Mouse (Mus musculus): ENCODE results near the gene 2410131K14Rik. TPM values are rescaled to one million over a fixed set of nuclear protein-coding genes. Genes with fewer than 3 reads are reported as not detected.
A peak's percentile ranks its signal among the peaks of the same experiment; 100 is the strongest.

Gene 2410131K14Rik
- 10 to 100 TPM; 13.7 to 14.0 TPM for total RNA-seq (2021)
- long read RNA-seq, experiment 1, full-length matches to known transcripts: 10 of 16 reads
- long read RNA-seq, experiment 1, partial matches to known transcripts: 0 of 16 reads
- long read RNA-seq, experiment 1, other reads (novel, unspliced or antisense): 6 of 16 reads
- long read RNA-seq, experiment 2, full-length matches to known transcripts: 13 of 17 reads
- long read RNA-seq, experiment 2, partial matches to known transcripts: 0 of 17 reads
- long read RNA-seq, experiment 2, other reads (novel, unspliced or antisense): 4 of 17 reads

GRCm38 (mm10) chr5:118244606-118245443, at the start of gene 2410131K14Rik, which contains the start of gene Rnft2:
Gene 2410131K14Rik (plus strand): TSS chr5:118245227.
Gene Rnft2 (minus strand): TSS chr5:118245116.
- DNase-seq (ENCODE audit: low spot score in 2 of 2): peak; percentile 100

- DNase-seq (ENCODE audit: low spot score in 2 of 2): no peak
Observed at GRCm38 (mm10) chr5:118197421-118197820, 47.6 kb upstream of the 2410131K14Rik start.

DNA sequence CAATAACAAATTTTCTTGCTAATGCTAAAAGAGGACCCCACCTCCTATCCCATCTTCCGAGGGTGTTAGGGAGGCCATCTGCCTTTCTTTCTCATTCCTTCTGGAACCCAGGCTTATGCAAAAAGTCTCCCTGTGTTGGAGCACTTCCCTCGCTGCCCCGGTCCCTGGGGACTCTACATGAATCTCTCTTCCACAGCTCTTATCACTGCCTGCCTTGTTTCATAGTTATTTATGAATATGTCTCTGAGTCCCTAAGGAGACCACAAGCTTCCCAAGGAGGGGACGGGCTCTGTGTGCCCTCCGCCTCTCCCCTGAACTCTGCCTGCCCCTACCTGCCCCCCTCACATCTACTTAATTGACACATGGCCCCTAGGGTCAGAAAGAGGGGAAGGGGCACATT, 45.4 kb upstream of the 2410131K14Rik start:
- no peak for DNase-seq (ENCODE audit: low spot score in 2 of 2)

DNA sequence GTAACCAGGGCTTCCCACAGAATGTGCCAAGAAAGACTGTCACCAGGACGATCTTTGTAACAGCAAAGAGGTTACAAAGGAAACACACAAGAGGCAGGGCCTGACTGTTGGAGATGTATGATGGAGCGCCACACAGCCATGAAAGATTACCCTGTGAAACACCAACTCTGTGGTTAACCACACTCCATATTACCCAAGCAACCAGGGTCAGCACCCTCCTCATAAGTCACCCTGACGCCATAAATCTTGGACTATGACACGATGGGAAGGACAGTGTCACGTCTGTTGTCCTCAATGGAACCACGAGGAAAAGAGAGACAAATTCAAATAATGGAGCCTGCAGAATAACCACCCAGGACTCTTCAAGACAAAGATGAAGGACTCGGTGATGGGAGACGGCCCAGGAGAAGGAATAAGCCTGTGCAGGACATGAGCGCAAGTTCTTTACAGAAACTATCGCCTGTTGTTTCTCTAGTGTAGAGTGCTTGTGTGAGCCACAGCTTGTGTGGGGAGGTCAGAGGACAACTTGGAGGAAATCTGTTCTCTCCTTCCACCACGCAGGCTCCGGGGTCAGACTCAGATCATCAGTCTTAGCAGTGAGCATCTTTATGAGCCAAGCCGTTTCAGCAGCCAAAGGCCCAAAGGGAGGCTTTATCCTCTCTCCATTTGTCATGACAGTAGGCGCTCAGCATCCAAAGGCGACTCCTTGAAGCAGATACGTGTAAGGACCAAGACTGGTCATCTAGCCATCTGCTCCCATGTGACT, 40.2 kb upstream of the 2410131K14Rik start:
- no peak for DNase-seq (ENCODE audit: low spot score in 2 of 2)

DNA sequence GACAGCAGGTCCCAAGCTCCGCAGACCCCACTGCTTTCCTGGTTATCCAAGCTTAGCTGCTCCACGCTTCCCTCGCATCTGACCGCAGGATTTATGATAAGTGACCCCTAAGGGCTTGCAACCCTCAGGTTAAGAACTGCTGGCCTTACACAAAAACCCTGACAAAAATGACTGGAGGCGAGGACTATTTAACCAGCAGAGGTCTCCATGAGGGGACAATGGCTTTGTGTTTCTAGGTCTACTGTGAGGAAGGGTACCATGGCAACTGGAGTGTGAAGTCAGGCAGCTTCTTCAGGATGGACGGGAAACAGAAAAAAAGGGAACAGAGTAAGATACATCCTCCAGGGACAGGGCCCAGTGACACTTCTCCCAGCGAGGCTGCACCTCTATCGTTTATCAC, 39.2 kb upstream of the 2410131K14Rik start:
- no peak for DNase-seq (ENCODE audit: low spot score in 2 of 2)

DNA sequence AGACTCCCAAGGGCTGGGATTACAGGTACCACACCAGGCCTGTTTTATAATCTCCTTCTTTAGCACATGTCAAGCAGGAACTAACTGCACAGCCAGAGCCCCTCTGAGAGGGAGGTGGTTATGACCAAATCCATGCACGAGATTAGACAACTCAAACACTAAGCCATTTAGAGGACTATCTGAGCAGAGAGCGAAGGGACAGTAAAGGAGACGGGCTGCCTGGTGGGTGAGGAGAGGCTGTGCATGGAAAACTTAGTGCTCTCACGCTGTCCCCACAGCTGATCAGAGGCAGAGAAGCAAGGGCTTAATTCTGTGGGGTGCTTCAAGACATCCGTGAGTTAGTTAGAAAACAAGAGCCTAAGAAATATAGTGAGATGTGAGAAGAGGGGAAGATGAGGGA, 31.0 kb upstream of the 2410131K14Rik start:
- DNase-seq (ENCODE audit: low spot score in 2 of 2): peak in 1 of 2 experiments; percentile 31

DNA sequence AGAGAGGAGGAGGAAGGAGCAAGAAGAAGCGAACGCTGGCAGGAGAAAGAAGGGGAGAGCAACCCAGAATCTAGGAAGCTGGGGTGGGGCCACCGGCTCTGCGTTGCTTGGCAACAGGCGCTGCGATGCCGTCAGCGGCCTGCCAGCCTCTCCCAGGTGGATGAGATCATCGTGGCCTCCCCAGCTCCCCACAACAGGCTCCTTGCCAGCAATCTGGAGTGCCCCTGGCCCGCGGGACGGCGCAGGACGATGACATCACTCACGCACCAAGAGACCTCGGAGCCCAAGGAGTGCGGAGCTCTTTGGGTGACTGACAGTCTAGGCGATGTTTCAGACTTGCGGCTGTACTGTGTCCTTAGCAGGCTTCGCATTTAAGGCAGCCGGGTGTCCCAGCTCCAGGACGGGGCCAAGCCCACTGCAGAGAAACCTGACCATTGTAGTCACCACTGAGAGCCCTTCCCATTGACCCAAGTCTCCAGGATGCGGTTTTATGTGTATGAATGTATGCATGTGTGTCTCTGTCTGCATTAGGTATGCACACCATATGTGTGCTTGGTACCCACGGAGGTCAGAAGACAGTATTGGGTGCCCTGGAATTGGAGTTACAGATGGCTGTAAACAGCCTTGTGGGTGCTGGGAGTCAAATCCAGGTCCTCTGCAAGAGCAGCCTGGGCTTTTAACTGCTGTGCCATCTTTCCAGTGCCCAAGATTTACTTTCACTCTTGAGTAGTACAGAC, 30.4 kb upstream of the 2410131K14Rik start:
- peak; percentile 90 to 92 for DNase-seq (ENCODE audit: low spot score in 2 of 2)

DNA sequence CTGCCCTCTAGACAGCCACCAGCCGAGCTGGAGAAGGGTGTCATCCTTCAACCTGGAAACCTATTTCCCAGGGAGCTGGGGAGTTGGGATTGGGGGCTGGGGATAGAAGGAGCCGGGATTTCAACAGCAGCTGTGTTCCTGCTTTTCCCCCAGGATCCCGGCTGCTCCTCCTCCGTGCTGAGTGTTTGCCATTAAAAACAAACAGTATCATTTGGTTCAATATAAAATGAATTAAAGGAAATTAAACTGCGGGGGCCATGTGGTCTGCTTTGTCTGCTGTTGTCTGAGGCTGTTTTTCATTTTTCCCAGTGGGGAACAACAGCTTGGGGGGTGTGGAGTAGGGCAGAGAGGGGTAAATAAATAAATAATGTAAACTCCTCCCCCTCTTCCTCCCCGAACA, 27.6 kb upstream of the 2410131K14Rik start:
- DNase-seq (ENCODE audit: low spot score in 2 of 2): no peak

DNA sequence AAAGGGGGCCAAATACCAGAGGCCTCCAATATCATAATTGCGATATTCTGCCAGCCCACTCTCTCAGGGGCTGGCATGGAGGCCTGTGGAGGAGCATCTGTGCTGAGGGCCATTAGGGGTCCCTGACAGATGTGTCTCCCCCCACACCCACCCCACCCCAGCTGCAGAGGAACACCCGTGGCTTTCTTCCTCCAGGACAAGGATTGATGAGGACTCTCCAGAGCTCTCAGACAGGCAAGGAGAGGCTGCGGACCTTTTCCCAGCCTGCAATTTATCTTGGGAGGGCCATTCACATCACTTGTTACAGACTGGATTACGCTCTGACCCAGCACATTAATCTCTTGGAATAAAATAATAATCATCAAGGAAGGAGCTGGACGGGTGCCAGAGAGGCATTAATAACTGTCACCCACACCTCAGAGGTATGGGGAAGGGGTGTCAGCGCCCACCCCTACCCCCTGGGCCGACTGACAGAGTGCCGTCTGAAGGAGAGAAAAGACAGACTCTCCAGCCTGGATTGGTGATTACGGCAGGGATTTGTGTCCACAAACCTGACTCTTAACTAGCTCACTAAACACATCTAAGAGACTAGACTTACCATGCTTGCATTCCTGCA, 21.8 kb upstream of the 2410131K14Rik start:
- DNase-seq (ENCODE audit: low spot score in 2 of 2): no peak

- peak; percentile 31 to 45 for DNase-seq (ENCODE audit: low spot score in 2 of 2)
Observed at GRCm38 (mm10) chr5:118230071-118230611, 14.9 kb upstream of the 2410131K14Rik start.

- no peak for DNase-seq (ENCODE audit: low spot score in 2 of 2)
Observed at GRCm38 (mm10) chr5:118236891-118237290, 8.1 kb upstream of the 2410131K14Rik start.

DNA sequence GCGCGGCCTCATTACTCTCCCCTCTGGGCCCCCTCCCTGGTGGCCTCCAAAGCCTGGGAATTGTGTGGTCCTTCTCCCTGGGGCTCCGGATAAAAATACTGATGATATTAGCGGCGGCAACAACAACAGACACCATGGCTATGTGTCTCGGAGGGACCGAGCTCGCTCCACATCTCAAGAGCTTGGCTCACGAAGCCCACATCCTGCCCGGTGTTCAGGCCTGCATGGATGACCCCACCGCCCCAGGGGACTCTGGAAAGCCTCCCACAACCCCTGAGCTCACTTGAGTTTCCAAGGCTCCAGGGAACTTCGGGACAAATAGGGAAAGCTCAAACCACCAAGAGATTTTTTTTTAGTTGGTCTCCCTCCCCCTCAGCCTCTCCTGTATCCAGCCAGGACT, 5.4 kb upstream of the 2410131K14Rik start:
- DNase-seq (ENCODE audit: low spot score in 2 of 2): no peak

DNA sequence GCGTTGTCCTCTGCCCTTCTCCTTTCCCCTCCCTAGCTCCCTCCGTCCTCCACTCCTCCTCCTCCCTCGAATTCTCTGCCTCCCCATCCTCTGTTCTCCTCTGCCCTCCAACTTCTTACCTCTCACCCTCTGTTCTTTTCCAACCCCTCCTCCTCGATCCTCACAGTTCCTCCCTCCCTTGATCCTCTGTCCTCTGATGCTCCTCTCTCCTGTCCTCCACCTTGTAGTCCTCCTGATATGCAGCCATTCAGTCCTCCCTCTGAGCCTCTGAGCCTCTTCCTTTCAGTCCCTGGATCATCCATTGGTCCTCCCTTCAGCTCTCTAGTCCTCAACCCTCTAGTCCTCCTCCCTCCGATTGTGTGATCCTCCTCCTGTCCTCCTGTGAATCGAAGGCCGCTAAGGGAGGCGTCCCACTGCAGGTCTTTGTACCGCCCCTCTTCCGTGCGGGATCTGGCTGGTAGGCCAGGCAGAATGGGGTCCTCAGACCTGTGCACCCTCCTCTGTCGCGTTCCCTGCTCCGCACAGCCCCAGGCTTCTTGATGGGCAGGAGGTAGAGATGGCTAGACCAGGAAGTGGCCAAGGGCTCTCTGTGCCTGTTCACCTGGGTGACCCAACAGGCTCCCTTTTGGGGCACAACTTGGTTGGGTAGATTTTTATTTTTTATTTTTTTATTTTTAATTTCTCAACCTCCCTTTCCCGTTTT, 730 bp downstream of the 2410131K14Rik start:
- DNase-seq (ENCODE audit: low spot score in 2 of 2): no peak

DNA sequence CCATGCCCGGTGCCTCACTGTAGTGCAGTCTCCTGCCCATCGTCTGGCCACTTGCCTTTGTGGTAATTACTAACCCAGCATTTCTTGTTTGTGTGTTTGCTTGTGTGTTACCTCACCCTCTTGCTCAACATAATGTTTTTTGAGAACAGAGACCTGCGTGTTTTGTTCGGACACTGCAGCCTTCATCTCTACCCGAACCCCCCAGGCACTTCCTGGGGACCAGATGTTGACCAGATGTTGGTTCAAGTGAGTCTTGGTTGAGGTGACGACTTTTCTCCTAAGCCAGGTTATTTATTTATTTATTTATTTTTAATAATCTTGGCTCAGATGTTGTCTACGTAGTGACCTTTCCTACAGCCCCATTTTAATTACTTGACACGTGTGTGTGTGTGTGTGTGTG, 2.4 kb downstream of the 2410131K14Rik start:
- DNase-seq (ENCODE audit: low spot score in 2 of 2): no peak

GRCm38 (mm10) chr5:118250987-118251386, 6.0 kb downstream of the 2410131K14Rik start:
- DNase-seq (ENCODE audit: low spot score in 2 of 2): no peak

DNA sequence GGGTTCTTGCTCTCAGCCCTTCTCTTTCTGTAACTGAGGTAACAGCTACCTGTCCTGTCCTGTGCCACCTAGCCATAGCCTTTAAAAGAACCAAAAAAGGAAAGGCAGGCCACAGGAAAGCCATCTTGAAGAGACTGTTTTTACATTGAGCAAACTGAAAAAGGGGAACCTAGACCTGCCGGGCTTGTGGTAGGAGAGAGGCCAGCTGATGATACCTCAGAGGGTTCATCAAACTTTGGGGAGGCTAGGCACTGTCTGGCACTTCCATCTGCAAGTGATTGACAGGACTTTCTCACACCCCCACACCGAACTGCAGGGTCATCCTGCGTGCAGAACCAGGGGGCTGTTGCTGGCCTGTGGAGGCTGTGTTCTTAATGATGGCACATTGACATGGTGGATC, 8.5 kb downstream of the 2410131K14Rik start:
- DNase-seq (ENCODE audit: low spot score in 2 of 2): no peak

DNA sequence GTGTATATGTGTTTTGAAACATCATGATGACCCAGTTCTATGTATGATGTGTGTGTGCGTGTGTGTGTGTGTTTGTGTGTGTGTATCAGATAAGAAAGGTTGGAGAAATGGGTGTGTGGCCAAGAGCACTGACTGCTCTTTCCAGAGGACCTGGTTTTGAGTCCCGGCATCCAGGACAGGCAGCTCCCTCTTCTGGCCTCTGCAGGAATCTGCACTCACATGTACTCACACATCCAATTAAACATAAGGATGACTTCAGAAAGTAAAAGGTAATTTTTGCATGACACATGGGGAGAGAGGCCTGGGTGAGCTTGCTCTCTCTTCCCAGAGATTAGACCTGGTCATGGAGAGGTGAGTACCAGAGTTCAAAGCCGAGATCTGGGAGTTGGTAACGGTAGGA, 12.0 kb downstream of the 2410131K14Rik start:
- DNase-seq (ENCODE audit: low spot score in 2 of 2): no peak

DNA sequence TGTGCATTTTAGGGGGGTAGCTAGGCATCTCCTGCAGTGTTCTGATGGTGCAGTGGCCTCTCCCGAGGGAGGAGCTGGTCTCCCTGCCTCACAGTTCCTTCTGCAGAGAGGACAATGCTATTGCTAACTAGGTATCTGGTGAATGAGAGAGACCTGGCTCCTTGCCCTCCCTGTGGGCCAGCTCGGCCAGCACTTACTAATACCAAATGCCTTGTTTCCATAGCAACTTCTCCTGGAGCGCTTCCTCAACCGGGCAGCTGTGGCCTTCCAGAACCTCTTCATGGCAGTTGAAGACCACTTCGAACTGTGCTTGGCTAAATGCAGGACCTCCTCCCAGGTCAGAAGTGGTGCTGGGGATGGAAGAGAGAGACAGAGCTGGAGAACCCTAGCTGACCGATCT, 14.1 kb downstream of the 2410131K14Rik start:
- DNase-seq (ENCODE audit: low spot score in 2 of 2): peak; percentile 29

GRCm38 (mm10) chr5:118259636-118260035, 14.6 kb downstream of the 2410131K14Rik start:
- DNase-seq (ENCODE audit: low spot score in 2 of 2): no peak

DNA sequence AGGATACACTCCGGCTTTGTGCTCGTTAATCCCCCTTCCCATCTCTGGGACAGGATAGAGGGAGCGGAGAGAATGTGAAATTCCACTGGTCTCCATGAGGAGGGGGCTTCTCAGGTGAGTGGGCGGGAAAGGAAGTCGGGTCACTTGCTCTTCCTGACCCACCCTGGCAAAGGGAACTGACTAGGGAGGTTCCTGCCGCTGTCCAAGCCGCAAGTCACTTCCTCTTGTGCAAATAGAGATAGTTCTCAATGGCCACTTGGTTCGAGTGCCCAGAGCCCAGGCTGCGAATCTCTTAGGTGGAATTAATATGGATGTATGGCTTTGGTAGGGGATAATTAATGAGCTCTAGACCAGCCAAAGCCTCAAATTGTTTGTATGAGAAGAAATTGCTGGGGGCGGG, 15.0 kb downstream of the 2410131K14Rik start:
- DNase-seq (ENCODE audit: low spot score in 2 of 2): no peak

All from left cerebral cortex, adult 18-20 months (tissue).